Mouse (Mus musculus): ENCODE data around the gene Wbp2.
A peak's percentile ranks its signal among the peaks of the same experiment; 100 is the strongest.

The Wbp2 gene

GRCm38 (mm10) chr11:116059691-116060025 lies 27.1 kb downstream of the Wbp2 start:
- DNase-seq: no peak

- no peak for DNase-seq
Observed at GRCm38 (mm10) chr11:116058868-116059690, 27.7 kb downstream of the Wbp2 start.

- no peak for DNase-seq
Observed at GRCm38 (mm10) chr11:116058022-116058614, 28.7 kb downstream of the Wbp2 start.

- DNase-seq: no peak
Observed at GRCm38 (mm10) chr11:116057237-116057881, 29.4 kb downstream of the Wbp2 start.

- DNase-seq: no peak
Observed at GRCm38 (mm10) chr11:116055873-116056272, 30.9 kb downstream of the Wbp2 start.

- no peak for DNase-seq
Observed at GRCm38 (mm10) chr11:116053510-116054229, 33.1 kb downstream of the Wbp2 start.

- DNase-seq: no peak
Observed at GRCm38 (mm10) chr11:116050196-116050595, 36.6 kb downstream of the Wbp2 start.

- DNase-seq: no peak
Observed at GRCm38 (mm10) chr11:116049610-116050009, 37.2 kb downstream of the Wbp2 start.

- no peak for DNase-seq
Observed at GRCm38 (mm10) chr11:116045173-116045572, 41.6 kb downstream of the Wbp2 start.

- no peak for DNase-seq
Observed at GRCm38 (mm10) chr11:116043286-116043685, 43.5 kb downstream of the Wbp2 start.

GRCm38 (mm10) chr11:116042372-116043138 lies 44.2 kb downstream of the Wbp2 start:
- DNase-seq: no peak

- DNase-seq: no peak
Observed at GRCm38 (mm10) chr11:116041833-116042232, 45.0 kb downstream of the Wbp2 start.

GRCm38 (mm10) chr11:116040593-116040992 lies 46.2 kb downstream of the Wbp2 start:
- DNase-seq: no peak

GRCm38 (mm10) chr11:116037826-116038225 lies 49.0 kb downstream of the Wbp2 start:
- DNase-seq: no peak

GRCm38 (mm10) chr11:116036671-116037070 lies 50.1 kb downstream of the Wbp2 start:
- no peak for DNase-seq

- DNase-seq: no peak
Observed at GRCm38 (mm10) chr11:116034584-116034983, 52.2 kb downstream of the Wbp2 start.

GRCm38 (mm10) chr11:116030898-116031845 lies 55.6 kb downstream of the Wbp2 start:
- no peak for DNase-seq

GRCm38 (mm10) chr11:116030088-116030897 lies 56.5 kb downstream of the Wbp2 start, which contains the start of gene Unk:
Gene Unk (plus strand): TSS chr11:116030322.
- DNase-seq: peak; percentile 98

- no peak for DNase-seq
Observed at GRCm38 (mm10) chr11:116029086-116029865, 57.5 kb downstream of the Wbp2 start.
